Mouse (Mus musculus) adipocyte (in vitro differentiated cells): ENCODE data around the gene Eftud2.

Experiments
- DNase-seq: peaks from one replicate; pipeline ENCODE4 v3.0.0-alpha.2; 2016; ENCODE audit warnings: low spot score

The Eftud2 gene

DNA sequence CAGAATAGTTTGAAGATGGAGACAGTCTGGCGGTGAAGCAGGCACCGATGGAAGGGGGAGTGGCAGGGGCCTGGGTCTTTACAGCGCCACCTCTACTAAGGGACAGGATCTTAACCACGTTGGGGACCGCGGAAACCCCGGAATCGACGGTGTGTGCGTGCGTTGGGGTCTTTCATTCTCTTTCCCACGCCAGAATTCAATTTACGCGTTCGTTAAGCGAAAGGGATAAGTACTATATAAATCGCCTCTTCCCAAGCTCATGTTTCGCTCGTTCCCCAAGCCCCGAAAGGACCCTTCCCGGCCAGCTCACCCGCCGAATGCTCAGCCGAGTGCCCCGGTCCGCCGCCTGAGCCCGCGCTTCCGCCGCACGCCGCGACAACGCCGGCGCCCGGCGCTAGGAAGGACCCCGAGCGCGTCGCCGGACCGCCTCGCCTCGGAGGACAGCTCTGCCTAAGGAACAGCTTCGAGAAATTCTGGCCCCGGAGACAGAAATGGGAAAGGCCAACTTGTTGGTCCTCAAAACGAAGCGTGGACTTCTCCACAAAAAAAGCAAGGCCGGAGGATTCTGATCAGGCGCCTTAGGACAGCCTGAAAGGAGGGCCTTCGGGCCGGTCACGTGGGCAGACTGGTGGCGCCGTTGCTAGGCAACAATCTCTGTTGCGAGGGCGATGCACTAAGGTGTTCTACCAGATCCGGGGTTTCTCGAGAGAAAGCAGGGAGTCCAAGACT is at the start of gene Eftud2, which contains the start of gene Ccdc103:
Eftud2 (minus strand) TSS at position 401 of the 729 bp plus-strand sequence.
Ccdc103 (plus strand) TSS at position 620 of the 729 bp plus-strand sequence.
- peak; percentile 95 for DNase-seq

DNA sequence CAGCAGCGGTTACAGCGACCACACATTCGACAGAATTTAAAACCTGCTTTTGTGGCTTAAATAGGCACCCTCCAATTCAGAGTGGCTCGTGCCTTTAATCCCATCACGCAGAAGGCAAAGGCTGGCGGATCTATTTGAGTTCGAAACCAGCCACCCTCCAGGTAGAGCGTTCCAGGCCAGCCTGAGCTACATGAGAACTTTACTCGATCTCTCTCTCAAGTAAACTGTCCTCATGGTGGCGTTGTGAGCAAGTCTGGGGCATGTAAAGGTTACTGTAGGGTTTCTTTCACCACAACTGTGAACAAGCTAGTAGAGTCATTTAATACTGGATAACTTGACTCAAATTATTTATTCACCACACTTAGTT is 44.5 kb upstream of the Eftud2 start:
- peak; percentile 70 for DNase-seq

DNA sequence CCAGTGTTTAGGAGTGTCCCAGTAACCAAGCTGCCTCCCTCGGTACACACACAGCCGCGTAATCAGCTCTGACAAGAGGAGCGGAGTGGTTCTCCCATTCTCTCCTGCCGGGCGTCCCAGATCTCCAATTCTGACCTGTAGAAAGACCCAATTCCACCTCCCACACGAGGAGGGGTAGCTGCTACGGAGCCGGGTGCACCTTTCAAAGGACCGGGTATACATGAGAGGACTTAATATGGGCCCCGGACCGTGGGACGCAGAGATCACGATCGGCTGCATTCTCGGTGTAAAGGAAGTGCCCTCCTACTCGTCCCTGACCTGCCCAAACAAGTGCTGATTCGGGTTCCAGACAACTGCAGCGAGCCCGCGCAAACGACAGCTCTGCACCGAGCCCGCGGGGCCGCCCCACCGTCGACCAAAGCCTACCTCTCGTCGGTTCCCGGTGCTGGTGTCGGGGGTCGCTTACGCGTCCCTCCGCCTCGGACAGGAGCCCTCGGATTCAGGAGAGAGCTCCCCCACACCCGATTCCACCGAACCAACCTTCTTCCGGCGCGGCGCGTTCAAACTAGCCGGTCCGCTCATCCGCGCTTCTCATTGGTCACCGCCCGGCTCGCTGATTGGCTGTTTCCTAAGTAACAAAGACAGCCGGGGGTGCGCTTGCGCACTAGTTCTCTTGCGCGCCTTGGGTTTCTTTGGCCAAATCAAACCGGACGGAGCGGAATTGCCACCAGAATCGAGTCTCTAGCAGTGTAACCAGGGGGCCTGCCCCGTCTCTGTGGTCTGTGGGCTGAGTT is 44.0 kb upstream of the Eftud2 start, which contains the start of gene Kif18b:
Kif18b (minus strand) TSS at position 568 of the 794 bp plus-strand sequence.
- peak; percentile 96 for DNase-seq

DNA sequence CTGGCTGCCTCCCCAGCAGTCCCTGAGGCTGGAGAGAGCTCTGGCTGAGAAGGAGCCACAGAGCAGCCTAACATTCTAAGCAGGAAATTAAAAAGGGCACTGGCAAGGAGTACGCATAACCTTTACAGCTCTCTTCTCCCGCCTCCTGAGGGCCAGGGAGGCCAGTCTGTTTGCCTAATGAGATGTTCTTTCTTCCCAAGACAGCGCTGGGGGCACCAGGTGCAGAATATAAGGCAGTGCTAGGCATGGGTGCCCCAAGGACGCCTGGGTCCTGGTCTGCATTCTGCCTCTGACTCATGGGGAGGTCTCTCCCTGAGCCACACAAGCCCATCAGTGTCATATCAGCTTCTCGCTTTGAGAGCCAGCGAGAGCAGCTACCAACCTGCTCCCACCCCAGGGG is 40.7 kb upstream of the Eftud2 start:
- no peak for DNase-seq

DNA sequence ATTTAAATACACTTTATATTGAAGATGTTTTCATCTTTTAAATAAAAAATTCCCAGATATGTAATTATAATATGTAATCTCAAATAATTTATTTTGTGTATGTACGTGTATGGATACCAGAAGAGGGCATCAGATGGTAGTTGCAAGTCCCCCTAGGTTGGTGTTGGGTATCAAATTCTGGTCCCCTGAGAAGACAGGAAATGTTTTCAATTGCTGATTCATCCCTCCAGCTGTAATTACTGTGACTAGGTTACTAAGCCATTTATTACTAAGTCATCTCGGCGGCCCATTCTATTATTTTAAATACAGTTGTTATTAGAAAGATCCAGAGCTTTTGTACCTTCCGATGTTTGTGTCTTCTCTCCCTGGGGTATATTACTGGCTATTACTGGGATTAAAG is 37.3 kb upstream of the Eftud2 start:
- DNase-seq: no peak

DNA sequence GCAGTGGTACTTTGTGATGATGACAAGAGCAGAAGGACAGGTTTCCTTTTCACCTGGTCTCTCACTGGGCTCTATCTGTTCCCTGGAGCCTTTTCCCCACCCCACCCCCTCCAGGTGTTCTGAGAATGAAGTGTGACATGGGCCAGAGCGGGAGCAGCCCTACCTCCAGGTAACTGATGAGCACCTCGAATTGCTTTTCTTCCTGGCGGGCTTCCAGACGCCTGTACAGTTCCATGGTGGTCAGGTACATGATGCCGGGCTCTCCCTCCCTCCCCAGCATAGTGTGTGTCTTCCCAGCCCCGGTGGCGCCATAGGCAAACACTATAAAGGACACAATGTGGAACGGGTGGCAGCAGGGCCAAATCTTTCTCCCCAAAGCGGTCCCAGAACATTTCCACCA is 34.6 kb upstream of the Eftud2 start:
- DNase-seq: no peak

DNA sequence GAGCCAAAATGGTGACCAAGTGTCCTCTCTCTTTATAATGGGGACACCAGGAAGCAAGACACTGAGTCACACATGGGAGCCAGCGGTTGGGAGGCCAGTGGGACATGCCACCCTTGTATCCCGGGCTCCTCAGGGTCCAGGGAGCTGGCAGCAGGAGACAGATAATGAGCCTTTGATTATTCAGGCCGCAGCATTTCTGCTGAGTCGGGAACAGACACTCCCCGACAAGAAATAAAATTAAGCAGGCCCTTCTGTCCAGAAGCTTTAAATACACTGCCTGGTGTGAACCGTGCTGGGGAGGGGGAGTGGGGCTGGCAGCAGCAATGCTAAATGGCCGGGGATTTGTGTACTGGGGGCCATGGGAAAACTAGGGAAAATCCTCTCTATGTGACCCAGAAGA is 30.6 kb upstream of the Eftud2 start:
- DNase-seq: no peak

DNA sequence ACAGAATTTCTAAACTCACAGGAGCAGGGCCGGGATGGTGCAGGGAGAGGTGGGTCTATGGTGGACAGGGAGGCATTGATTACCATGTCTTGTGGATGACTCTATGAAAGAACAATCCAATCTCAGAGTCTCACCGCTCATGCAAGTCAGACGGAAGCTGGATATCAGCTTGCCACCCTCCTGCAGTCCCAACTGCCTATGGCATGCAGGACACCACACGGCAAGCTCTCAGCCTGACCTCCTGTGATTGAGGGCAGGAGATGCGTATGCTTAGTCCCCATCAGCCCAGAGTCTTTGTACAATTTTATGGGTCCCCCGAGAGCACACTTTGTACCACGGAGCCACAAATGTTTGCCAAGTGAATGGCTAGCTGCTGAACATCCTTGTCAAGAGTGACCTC is 22.9 kb upstream of the Eftud2 start:
- no peak for DNase-seq

DNA sequence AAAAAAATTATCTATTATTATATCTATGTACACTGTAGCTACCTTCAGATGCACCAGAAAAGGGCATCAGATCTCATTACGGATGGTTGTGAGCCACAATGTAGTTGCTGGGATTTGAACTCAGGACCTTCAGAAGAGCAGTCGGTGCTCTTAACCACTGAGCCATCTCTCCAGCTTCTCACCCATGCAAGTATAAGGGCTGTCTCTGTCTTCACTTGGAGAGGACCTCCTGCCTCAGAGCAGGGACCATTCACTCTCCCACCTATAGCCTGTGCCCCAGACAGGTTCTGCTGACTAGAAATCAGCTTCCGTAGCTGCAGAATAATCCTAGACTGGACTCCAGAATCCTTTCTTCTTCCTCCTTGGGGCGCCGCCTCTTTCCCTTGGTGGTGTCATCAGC is 21.3 kb upstream of the Eftud2 start:
- DNase-seq: no peak

DNA sequence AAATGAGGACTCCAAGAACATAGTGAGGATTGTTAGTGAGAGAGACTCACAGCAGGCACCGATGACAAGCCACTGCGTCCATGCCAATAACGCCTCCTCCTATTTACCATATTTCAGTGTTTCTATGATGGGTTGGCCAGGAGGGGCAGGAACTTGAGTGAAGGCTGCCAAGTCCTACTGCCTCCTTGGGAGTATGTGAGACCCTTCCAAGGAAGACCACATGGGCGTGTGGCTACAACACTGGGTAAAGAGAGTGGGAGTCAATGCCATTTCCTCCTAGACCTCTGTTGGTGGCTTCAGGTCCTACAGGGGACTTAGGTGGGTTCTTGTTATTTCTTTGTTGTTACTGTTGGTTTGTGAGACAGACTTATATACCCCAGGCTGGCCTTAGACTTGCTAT is 20.4 kb upstream of the Eftud2 start:
- no peak for DNase-seq

DNA sequence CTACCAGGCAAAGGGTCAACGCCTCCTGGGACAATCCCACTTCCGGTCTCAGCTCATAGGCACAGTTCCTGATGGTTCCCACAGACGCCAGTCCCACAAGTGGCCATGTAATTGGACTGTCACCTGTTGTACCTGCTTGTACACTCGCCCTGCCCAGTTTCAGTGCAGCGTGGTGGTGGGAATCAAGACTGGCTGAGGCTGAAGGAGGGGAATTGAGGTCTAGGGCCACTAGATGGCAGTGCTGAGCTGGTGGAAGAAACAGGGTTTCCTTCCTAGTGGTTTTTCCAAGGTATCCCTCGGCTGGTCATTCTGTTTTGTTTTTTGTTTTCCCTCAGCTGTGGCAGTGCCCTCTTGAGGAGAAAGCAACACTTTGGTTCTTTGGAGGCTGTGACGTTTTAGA is 20.0 kb upstream of the Eftud2 start, which contains the start of gene Gfap:
Gfap (minus strand) TSS at position 150 of the 400 bp plus-strand sequence.
- peak; percentile 94 for DNase-seq

DNA sequence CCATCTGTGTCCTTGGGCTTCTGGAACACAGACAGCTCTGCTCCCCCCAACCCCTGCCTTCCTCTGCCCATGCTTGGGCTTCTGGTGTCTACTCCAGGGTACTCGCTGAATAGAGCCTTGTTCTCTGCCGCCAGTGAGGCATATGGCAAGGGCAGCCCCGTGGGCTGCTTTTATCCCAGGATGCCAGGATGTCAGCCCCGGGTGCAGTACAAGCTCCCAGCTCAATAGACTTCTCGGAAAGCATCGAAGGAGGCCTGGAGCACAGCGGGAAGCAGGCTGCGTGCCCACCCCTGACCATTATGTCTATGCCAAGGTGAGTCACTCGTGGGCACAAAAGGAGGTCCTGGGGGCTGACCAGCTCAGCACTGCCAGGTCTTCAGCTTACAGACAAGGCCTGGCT is 17.6 kb upstream of the Eftud2 start:
- no peak for DNase-seq

DNA sequence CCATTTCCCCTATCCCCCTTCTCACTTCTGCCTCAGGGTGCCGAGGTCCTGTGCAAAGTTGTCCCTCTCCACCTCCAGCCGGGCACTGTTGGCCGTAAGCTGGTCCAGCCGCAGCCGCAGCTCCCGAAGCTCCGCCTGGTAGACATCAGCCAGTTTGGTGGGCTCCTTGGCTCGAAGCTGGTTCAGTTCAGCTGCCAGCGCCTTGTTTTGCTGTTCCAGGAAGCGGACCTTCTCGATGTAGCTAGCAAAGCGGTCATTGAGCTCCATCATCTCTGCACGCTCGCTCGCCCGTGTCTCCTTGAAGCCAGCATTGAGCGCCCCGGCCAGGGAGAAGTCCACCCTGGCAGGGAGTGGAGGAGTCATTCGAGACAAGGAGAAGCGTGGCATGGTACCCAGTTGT is 15.9 kb upstream of the Eftud2 start:
- no peak for DNase-seq

DNA sequence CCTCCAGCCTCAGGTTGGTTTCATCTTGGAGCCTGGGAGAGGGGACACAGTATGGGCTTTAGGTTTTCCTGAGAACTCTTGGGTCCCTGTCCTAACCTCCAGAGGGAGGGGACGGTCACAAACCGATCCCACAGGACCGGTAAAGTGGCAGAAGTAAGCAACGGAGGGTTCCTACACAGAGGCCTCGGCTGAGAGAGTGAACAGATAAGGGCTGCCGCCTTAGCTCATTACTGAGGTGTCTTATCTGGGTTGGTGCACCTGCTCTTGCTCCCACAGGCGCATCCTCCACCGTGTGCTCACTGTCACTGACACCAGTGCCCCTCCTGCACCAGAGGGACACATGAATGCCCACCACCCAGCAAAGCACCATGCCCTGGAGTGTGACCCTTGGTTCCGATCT is 15.0 kb upstream of the Eftud2 start:
- no peak for DNase-seq

DNA sequence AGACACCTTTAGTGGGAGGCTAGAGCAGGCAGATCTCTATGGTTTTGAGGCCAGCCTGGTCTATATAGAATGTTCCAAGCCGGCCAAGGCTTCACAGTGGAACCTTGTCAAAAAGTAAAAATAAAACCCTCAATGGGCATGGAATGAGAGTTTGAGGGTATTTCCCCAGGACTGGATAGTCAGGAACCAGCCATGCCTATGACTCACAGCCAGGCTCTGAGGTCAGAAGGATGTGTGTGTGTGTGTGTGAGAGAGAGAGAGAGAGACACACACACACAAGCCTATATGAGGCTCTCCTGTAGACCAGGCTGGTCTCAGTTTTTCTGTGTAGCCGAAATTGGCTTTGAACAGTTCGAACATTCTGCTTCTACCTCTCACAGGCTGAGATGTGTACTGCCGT is 13.9 kb upstream of the Eftud2 start:
- no peak for DNase-seq

DNA sequence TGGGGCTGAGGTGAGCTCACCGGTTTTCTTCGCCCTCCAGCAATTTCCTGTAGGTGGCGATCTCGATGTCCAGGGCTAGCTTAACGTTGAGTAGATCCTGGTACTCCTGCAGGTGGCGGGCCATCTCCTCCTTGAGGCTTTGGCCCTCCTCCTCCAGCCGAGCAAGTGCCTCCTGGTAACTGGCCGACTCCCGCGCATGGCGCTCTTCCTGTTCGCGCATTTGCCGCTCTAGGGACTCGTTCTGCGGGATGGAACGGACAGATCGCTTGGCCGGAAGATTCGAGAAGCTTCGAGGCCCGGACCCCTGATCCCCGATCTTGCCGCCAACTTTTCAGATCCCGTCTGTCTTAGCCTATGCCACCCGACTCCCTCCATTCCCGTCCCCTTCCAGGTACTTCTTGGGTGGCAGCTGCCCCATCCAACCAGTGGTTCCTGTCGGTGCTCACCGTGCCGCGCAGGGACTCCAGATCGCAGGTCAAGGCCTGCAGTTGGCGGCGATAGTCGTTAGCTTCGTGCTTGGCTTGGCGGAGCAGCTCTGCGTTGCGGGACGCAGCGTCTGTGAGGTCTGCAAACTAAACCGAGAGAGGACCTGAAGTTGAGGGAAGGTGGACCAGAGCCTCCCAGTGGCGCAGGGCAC is 12.3 kb upstream of the Eftud2 start:
- no peak for DNase-seq

DNA sequence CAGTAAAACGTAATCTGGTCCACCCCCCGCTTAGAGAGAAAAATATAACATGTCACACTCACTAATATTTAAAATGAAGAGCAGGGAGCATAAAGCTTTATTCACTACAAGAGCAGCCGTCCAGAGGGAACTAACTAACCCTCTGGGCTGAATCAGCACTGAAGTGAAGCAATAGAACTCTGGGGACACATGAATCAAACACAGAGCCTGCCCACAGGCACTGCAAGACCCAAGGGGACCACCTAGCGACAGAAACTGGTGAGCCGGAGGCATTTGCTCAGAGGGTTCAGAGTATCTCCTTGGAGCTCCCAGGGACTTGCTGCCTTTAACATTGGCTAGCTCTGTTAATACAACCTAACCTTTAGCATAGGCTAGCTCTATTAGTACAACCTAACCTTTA is 9.3 kb upstream of the Eftud2 start:
- peak; percentile 59 for DNase-seq

DNA sequence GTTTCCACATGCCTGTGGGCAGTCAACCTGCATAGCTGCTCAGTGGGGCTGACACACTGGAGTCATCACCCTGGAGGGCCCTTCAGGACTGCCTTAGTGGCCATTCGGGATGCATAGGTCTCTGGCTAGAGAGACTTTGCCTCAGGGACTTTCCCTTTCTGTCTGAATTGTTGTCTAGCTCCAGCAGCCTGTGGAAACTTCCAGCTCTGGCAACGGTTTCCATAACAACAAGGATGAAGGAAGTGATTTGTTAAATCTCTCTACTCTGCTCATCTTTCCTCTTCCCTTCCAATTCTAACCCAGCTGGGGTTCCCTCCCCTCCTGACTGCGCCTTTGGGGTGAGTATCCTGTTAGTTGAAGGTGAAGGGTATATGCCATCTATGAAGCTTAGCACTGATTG is 7.3 kb upstream of the Eftud2 start:
- DNase-seq: no peak

DNA sequence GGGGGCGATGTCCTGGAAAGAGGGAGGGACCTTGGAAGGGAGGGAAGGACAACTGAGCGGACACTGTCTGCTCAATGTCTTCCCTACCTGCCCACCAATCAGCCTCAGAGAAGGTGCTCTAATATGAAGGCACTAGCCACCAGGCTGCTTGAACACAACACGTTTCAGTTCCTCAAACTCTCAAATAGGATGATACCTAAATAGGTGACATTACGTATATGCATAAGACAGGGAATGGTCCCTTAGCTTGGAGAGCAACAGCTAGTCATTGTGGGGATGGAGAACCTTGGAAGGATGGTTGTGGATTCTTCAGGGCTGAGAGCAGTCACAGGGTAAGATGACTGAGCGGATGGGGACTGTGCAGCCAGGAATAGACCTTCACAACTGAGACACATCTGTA is 6.6 kb upstream of the Eftud2 start:
- DNase-seq: no peak

DNA sequence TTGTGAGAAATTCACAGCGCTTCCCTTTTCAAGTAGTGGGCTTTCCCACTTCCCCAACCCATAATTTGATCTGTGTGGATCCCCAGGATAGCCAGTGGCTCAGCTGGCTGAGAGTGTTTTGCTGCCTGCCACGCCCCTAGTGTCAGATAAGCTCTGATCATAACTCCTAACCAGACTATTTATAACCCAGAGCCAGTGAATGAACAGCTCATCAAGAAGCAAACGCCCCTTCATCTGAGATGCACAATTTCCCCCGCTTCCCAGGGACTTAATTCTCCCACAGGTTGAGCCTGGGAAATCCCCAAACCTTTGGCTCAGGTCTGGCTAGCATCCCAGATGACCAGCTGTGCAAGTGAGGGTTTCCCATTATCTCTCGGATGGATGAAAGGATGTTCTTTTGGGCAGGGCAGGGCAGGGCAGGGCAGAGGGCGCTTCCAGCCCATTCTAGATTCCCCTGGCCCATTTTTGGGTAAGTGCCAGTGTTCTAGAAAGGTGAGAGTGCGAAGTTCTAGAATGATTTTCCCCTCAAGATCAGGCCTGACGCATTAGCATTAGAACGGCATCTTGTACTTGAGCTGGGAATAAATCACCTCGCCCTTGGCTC is 3.9 kb upstream of the Eftud2 start, which contains the start of gene Fam187a:
Fam187a (plus strand) TSS at position 554 of the 604 bp plus-strand sequence.
- no peak for DNase-seq

DNA sequence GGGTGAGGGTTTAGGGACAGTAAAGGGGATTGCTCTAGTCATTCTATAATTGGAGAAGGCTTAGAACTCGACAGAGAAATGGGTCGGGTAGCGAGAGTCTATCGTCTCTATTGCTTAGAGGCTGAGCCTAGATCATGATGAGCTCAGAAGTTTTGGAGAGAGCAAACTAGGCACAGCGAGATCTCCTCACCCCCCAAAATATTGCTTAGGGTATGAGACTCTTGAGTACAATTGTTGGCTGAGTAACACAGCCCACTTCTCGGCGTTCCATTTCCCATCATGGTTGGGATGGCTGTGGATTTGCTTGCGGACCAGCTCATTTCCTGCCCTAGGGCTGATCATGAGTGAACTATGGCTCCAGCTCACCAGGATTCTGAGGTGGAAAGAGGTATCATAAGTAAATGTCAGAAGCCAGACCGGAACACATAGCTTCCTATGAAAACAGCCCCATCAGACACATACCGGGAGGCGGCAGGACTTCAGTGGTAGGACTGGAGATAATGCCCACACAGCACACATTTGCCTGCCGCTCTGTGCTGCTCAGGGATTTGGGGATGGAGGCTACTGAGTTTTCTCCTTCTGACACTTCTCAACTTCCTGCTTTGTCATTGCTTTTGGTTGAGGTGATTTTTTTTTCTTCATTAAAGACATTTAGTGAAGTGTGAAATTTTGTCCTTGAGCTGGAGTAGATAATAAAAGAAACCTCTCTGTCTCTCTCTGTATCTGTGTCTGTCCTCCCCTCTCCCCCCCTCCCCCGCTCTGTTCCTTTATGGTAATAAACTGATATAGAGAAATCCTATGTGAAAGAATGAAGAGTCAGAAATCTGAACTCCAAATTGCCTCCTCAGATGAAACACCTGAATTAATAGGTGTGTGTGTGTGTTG is 771 bp upstream of the Eftud2 start:
- no peak for DNase-seq
